Mouse (Mus musculus) Muller cell, postnatal 12 days (primary cell): ENCODE results near the gene Lix1.

Source experiments
- DNase-seq: peaks from one replicate; pipeline ENCODE4 v3.0.0-alpha.2; 2015; ENCODE audit errors: inconsistent ontology term

Gene Lix1

DNA sequence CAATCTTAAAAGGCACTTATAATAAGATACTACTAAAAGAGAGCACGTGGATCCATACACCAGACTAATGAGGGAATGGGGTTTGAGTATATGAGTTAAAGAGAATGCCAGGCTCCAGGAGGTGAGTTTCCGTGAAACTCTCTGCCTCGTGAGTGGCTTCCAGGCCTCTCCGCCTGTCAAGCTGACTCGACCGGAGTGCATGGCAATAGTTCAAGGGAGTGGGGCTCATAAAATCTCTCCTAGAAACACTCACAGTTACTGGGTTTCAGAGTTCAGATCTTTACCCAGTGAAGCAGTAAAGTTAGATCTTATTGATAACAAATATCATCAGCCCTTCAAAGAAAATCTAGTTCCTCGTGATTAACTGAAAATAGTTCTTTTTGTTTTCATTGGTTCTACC, 94.3 kb downstream of the Lix1 start:
- DNase-seq = no peak

DNA sequence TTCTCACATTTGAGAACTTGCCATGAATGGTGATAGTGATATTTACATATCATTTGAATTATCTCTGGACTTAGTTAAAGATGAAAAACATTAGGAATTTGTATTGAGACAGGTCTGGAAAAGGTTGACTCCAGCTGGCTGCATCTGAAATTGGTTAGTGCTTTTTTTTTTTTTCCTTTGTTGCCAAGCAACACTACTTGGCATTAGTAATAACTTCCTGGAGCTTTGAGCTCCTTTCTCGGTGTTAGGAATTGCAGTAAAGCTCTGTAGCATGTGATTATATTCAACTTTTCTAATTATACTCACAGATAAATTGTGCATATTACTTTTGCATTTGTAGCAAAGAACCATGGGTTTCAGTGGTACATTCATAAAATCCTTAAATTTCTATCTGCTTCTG, 96.4 kb downstream of the Lix1 start:
- no peak for DNase-seq

DNA sequence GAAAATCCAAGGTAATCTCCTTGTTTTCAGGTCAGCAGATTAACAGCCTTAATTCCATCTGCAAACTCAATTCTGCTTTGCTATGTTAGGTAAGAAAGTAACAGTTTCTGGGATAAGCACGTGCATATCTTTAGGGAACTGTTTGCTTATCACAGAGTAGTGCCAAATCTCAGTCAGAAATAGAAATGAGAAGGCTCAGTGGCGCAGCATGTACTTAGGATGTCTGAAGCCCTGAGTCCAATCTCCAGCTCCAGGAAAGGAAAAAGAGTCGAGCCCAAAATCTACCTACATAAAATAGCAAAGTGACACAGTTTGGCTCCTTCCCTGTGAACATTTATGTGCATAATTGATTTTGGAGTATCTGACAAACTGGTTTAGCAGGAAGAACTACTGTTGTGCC, 96.8 kb downstream of the Lix1 start:
- no peak for DNase-seq

DNA sequence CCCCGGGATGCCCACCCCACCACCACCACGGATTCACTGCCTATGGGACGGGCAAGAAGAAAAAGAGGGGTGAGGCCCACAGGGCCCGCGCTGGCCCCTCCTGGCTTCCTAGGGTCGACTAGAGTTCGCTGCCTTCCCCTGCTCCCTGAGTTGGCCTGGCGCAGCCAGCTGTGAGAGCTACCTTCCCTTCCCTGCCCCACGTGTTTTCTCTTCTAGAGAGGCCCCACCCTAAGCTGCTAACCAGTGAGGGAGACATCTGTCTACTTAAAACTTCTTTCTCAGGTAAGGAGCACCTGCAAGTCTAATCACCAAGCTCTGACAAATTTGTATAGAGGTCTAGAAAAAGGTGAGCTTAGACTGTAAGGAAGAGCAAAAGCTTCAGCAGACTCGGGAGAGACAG, 104.2 kb downstream of the Lix1 start:
- DNase-seq = no peak
